In the genomic region with DNA sequence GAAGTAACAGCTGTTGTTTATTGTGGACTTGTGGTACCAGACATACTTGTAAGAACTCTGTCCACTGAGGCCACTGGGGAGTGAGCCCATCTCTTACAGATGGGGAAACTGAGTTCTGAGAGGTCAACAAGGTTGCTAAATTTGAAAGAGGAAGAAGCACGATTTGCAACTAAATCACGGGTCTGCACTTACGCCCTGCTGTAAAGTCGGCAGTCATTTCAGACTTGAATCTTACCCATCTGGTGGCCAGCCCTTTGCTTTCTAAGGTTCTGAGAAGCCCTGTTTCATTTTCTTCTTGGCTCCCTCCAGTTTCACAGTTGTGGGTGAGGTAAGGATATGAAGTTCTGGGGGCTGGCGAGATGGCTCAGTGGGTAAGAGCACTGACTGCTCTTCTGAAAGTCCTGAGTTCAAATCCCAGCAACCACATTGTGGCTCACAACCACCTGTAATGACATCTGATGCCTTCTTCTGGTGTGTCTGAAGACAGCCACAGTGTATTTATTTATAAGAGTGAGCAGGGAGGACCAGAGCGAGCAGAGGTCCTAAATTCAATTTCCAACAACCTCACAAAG, we compare ENCODE assay signal across 16 mouse cellular contexts.
"Had no signal": no experiment of that assay in that cellular context is flagged by ENCODE, and none has a peak within 500 bp of the region (broad histone marks: within the 10 kb centered on the region; RNA-seq: fewer than 3 reads in every experiment).

No protein-coding gene starts in this region.

- H3K9me3 ChIP-seq: neural tube, embryonic 13.5 days; neural tube, embryonic 15.5 days; stomach, embryonic 15.5 days had no signal

- H3K27ac ChIP-seq: neural tube, embryonic 13.5 days; neural tube, embryonic 15.5 days; stomach, embryonic 15.5 days; stomach, postnatal 0 days had no signal

- H3K4me2 ChIP-seq: neural tube, embryonic 13.5 days; neural tube, embryonic 15.5 days; stomach, embryonic 15.5 days had no signal

- H3K9ac ChIP-seq: neural tube, embryonic 13.5 days; neural tube, embryonic 15.5 days; stomach, embryonic 15.5 days had no signal

- H3K4me1 ChIP-seq: neural tube, embryonic 13.5 days; neural tube, embryonic 15.5 days; stomach, embryonic 15.5 days had no signal

- H3K27me3 ChIP-seq: neural tube, embryonic 13.5 days; neural tube, embryonic 15.5 days; stomach, embryonic 15.5 days had no signal

- H3K4me3 ChIP-seq: neural tube, embryonic 13.5 days; neural tube, embryonic 15.5 days; stomach, embryonic 15.5 days had no signal

- DNase-seq: retina, postnatal 1 day; right cerebral cortex, adult 18-20 months; right cerebral cortex, postnatal 14 days; right cerebral cortex, postnatal 25 days; right cerebral cortex, postnatal 4 days; spleen, adult 18-20 months; thymus, adult 18-20 months; thymus, adult 2 months; thymus, postnatal 14 days; thymus, postnatal 25 days; thymus, postnatal 36 days; thymus, postnatal 4 days had no signal

- H3K36me3 ChIP-seq: neural tube, embryonic 13.5 days; neural tube, embryonic 15.5 days; stomach, embryonic 15.5 days had no signal
